Mouse (Mus musculus) gastrocnemius, postnatal 36 days (tissue): ENCODE data around the gene Nfib. TPM values are rescaled to one million over a fixed set of nuclear protein-coding genes. Genes with fewer than 3 reads are reported as not detected.

Experiments
- DNase-seq, 2 experiments: peaks; one replicate each; pipeline ENCODE4 v3.0.0; 2022
- intact Hi-C: fragments of 180-260 bp; cut with DNase I; formaldehyde crosslinking; loops from one replicate; pipeline ENCODE4 v1.15.1; 2025
- total RNA-seq, 2 experiments: library from RNA; stranded (reverse); gene quantifications; 2 replicates each; pipeline ENCODE4 v1.2.3; 2021

The Nfib gene
- total RNA-seq, 2 experiments from 2014 or later, result 74.8 to 75.9 TPM

GRCm38 (mm10) chr4:82344787-82345186 lies 360.8 kb downstream of the Nfib start:
- intact Hi-C loops, result no loop called here
- peak; percentile 17 to 29 for DNase-seq

GRCm38 (mm10) chr4:82344224-82344623 lies 361.3 kb downstream of the Nfib start:
- DNase-seq, result no peak
- intact Hi-C loops, result no loop called here

DNA sequence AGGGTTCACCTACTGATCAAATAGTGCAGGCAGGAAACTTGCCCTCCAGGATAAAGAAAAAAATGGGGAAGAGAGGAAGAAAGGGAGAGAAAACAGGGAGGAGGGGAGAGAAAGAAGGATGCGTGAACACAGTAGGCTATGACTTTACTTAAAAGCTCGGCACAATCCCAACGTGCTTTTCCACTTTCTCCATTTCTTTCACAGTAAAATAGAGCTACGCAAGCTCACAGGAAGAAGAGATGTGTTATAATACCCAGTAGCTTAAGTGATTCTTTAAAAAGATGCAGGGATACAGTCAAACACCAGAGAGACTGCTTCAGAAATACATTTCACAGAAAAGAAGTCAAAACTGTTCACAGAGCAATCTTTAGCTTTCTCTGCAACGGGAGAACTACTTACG lies 366.6 kb downstream of the Nfib start:
- intact Hi-C loops, result no loop called here
- no peak for DNase-seq

- DNase-seq, result no peak
- intact Hi-C loops, result no loop called here
Observed at GRCm38 (mm10) chr4:82338481-82338880, 367.1 kb downstream of the Nfib start.

DNA sequence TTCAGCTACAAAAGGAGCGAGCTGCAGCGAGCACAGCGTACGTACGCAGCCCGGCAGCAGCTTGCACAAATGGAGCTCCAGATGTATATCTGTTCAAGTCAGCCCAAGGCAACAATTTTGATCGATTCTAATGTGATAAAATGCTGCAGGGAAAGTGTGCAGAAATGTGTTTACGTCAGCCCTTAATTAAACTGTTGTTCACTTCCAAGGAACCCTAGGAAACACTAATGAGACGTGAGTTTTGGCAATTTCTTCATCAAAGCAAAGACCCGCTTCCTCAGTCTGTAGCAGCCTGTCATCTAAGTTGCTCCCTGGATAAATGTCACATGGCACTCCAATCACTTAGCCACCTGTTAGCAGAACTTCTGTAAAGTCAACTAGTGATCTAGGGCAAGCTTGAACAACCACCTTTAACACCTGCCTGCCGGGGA lies 368.6 kb downstream of the Nfib start:
- intact Hi-C loops, result no loop called here
- no peak for DNase-seq

DNA sequence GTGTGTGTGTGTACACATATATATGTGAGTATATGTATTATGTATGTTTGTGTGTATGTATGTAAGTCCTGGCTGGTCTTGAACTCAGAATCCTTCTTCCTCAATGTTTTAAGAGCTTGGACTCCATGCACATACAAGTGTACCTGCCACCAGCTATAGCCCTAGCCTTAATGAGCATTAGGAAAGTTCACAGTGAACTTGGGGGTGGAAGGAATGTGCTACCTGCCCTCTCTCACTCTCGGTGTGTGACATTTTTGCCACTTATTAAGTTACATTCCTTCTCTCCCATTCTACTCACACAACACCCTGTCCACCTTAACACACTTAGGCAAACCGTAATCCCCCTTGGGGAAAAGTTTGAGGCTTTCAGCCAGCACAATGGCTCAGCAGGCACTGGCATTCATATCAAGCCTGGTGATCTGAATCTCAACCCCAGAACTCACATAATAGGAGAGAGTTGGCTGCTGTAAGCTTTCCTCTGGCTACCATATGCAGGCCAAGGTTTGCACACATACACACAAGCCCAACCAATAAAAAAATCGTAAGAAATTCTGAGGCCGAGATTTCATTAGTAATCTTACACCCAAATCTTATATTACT lies 370.2 kb downstream of the Nfib start:
- intact Hi-C loops, result no loop called here
- DNase-seq, result no peak

GRCm38 (mm10) chr4:82333413-82333812 lies 372.1 kb downstream of the Nfib start:
- DNase-seq, result no peak
- intact Hi-C loops, result no loop called here

DNA sequence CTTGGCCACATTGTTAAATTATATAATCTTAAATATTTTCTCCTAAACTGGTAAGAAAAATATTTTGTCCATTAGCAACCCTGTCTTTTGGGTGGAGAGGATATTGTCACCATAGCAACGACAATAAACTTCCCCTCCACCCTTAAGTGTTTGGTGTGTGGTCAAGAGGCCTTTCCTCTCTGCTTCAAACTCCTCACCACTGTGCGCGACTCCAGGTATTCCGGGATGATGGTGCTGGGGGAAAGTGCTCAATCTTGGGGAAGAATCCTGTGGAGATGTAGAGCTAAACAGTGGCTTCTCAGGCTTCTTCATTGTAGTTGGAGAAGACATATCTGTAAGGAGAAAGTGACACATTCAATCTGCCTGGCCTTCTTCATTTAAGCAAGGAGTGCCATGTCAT lies 375.5 kb downstream of the Nfib start:
- no peak for DNase-seq
- intact Hi-C loops, result no loop called here

DNA sequence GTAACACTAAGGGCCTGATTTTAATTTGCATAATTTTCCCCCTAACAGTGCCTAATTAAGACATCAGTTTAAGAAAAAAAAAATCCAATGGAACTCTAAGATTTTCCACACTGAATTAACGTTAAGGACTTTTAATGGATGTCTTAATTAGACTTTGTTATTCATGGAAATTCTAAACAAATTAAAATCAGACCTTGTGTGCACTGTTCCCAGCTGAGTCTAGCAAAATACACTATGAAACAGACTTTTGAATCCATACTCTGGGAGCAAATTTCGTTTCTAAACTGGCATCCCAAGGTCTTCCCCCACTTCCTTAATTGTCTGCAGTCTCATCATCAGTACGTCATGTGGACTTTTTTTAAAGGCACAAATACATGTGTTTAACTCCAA lies 379.4 kb downstream of the Nfib start:
- intact Hi-C loops, result no loop called here
- no peak for DNase-seq

GRCm38 (mm10) chr4:82325409-82326139 lies 380.0 kb downstream of the Nfib start:
- DNase-seq, result no peak
- intact Hi-C loops, result no loop called here

GRCm38 (mm10) chr4:82324977-82325376 lies 380.6 kb downstream of the Nfib start:
- DNase-seq, result no peak
- intact Hi-C loops, result no loop called here

DNA sequence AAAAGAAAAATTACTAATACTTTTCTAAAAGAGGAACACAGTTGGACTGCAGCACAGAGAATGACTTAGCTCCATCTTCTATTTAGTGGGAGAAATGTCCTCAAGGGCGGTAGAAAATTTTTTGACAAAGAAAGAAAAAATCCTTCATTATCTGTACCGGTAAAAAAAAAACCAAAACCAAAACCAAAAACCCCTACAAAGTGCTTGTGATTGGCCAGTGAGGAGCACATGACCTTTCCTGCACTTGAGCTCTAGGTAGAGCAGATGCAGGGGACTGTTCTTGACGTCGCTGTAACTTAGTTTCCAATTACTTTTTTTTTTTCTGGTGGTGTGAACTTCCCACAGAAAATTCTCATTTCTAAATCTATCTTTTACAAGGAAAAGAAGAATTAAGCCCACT lies 384.5 kb downstream of the Nfib start:
- no peak for DNase-seq
- intact Hi-C loops, result no loop called here

DNA sequence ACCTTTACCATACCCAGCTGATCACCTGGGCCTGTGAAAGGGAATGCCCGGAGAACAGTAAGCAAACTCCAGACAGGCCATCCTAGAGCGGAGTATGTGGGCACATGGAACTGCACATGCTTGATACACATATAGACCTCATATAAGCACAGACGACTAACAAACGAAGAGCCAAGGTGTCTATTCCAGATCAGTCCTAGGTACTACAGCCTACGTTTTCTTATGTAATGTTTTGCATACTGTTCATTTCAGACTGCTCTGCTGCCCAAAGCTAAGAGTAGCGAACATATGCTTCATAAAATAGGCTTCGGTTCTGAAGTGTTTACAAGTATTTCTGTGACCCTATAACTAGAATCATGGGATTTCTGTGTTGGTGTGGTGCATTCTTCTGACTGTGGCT lies 386.2 kb downstream of the Nfib start:
- intact Hi-C loops, result loop anchor here (10.0 kb wide), 1 partner anchor 755 kb away; no protein-coding TSS in a partner anchor
- no peak for DNase-seq

- DNase-seq, result no peak
- intact Hi-C loops, result loop anchor here (10.0 kb wide), 1 partner anchor 751 kb away; no protein-coding TSS in a partner anchor
Observed at GRCm38 (mm10) chr4:82316168-82316567, 389.4 kb downstream of the Nfib start.

- intact Hi-C loops, result loop anchor here (10.0 kb wide), 1 partner anchor 751 kb away; no protein-coding TSS in a partner anchor
- no peak for DNase-seq
Observed at GRCm38 (mm10) chr4:82315710-82316109, 389.8 kb downstream of the Nfib start.

GRCm38 (mm10) chr4:82310924-82311734 lies 394.4 kb downstream of the Nfib start:
- intact Hi-C loops, result loop anchor here (10.0 kb wide), 1 partner anchor 746 kb away; no protein-coding TSS in a partner anchor
- no peak for DNase-seq

- intact Hi-C loops, result no loop called here
- no peak for DNase-seq
Observed at GRCm38 (mm10) chr4:82306045-82306444, 399.5 kb downstream of the Nfib start.

- DNase-seq, result peak in 1 of 2 experiments; percentile 21
- intact Hi-C loops, result no loop called here
Observed at GRCm38 (mm10) chr4:82304148-82304871, 401.2 kb downstream of the Nfib start.

DNA sequence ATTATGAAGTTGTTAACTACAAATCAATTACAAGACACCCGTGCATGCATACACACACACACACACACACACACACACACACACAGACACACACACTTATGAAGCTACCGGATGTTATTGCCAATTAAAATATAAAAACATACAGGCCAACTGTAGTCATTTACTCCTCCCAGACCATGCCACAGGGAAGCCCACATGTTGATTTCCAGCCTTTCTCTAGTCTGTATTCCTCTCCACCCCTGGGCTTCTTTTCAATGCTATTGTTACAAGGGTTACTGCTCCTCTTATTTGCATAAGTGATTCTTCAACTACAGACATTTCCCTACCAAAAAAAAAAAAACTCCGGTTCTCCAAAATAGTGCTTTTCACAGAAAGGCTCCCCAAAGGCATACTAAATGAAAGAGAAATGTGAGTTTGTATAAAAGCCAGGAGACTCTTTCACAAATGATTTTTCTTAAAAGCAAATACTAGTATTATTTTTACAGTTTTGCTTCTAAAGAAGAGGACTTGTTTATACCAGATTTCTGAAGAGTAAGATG lies 402.1 kb downstream of the Nfib start:
- no peak for DNase-seq
- intact Hi-C loops, result no loop called here

DNA sequence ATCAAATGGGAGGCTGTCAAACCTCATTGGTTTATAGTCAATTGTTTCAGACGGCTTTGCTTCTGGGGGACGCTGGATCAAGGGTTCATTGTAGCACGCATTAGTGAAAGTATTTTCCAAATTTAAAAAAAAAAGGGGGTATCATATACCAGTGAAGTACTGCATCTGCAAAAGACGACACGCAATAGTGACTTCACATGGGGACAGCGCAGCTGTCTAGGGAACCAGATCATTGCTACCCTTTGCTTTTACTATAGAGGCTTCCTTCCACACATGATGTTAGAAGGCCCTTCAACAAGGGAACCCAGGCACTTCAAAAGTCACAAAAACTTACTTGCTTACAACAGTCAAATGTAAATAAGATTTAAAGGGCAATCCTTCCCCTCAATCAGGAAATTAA lies 402.6 kb downstream of the Nfib start:
- intact Hi-C loops, result no loop called here

More for the DNA sequence above, 402.6 kb downstream of the Nfib start:
- DNase-seq, result no peak
